Mouse (Mus musculus) adrenal gland, adult 8-10 months (tissue): Measurements from ENCODE around the gene Gm44502. TPM values are rescaled to one million over a fixed set of nuclear protein-coding genes. Genes with fewer than 3 reads are reported as not detected.

ENCODE experiments used
- DNase-seq: peaks from one replicate; pipeline ENCODE4 v3.0.0; 2022
- total RNA-seq, 4 experiments: library from RNA; stranded (reverse); gene quantifications; 2 replicates each; pipeline ENCODE4 v1.2.4; 2022

The Gm44502 gene
- total RNA-seq, 4 experiments from 2014 or later = 1.2 to 1.5 TPM; not detected in 2

DNA sequence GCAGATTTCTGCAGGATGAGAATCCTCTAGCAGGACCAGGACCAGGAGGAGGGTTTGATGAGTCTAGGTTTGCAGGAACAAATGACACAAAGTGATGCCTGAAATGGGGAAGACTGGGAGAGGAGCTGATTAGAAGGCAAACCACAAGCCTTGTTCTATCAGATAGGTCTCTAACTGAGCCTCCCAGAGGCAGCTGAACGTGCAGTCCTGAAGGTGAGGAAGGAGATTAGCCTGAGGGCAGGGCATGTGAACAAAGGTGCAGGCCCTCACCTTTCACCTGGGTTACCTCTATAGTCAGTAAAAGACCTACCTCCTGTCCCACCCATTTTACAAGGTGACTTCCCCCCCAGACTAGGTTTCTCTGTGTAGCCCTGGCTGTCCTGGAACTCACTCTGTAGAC, 29.8 kb downstream of the Gm44502 start:
- DNase-seq = no peak

DNA sequence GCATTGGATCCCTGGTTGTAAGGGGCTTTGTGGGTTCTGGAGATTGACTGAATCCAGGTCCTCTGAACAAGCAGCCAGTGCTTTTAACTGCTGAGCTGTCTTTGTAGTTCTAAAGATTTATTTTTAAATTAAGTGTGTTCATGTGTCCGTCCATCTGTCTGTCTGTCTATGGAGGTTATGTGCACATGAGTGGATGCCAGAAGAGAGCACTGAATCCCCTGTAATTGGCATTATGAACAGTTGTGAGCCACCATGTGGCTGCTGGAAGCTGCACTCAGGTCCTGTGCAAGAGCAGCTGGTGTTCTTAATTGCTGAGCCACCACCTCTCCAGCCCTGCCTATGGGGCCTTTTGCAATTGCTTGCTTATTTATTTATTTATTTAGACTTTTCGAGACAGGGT, 31.4 kb downstream of the Gm44502 start:
- no peak for DNase-seq

DNA sequence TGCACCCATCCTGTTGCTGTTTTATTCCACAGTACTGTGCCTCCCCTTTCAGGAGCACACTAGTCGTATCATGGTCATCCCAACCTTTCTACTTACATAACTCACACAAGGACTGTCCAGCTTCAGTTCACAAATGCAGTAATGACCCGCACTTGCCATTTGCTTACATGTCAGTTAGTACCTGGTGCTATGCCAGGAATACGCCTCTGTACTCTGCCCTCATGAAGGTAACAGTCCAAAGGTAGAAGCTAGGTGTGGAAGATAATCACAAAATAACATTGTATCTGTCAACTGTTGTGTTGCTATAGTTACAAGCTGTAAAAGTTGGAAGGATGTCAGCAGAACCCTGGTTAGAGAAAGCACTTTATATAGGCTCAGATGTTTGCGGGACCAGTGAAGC, 32.6 kb downstream of the Gm44502 start:
- no peak for DNase-seq

DNA sequence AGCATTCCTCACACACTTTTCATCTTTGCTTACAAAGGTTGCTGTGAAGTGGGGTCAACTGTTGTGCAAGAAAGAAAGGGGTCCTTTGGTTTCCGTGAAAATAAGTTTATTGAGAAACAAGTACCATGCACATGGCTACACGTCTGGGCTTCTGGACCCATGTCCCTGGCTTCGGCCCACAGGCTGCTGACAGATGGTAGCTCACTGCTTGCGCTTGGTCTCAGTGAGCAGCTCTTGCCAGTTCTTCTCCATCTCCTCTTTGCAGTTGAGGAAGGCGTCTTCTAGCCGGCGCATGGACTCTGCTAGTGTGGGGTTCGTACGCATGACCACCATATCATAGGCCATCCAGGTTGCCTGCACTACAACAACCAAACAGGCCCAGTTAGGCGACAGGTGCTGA, 39.4 kb downstream of the Gm44502 start:
- no peak for DNase-seq

DNA sequence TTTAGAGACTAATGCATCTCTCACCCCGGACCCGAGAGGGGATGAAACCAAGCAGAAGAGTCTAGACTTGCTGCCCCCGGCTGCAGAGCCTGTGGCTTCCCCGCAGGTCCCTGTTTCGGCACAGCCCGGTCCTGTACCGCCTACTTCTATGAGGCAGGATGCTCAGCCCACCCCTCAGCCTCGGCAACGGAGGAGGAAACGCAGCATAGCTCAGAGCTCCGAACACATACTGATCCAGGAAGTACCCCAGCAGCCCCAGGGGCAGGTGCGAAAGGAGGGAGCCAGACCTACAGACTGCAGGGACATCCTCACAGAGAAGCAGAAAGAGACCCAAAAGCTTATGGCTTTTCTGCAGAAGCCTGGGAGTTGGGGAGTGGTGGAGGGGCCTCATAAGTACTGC, 42.4 kb downstream of the Gm44502 start:
- no peak for DNase-seq

DNA sequence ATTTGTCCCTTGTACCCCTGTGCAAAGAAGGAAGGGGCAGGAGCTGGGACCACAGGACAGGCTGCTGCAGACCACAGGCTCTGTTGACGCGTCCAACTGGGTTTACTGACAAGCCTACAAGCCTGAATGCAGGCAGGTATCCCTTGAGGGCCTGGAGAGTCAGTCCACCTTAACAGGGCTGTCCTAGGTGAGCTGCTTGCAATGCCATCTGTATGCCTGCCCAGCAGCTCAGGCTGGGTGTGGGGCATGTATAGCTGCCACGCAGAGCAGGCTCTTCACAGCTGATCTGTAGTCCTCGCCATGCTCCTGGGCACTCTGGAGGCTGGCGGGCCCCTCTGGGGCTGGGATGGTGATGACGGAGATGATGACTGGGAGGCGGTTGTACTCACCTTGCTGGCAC, 44.9 kb downstream of the Gm44502 start, which contains the start of gene Klhdc7b:
Klhdc7b (plus strand) TSS at position 301 of the 400 bp plus-strand sequence.
- DNase-seq = no peak

DNA sequence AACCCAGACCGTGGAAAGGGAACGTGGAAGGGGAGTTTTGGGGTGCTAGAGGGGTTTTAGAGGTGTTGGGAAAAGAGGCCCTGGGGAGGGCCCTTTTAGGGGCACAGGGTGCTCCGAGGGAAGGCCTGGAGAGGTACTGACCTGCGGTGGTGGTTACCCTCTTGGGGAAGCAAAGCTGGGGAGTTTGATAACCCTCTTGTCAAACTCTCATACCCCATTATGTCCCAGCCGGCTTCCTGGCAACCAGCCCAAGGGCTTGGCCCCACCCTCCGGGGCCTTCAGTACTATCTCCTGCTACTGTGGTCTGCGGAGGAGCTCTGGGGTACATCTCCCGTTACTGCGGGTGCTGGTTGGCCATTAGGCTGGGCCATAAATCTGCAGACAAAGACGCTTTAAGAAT, 50.1 kb downstream of the Gm44502 start:
- DNase-seq = no peak

DNA sequence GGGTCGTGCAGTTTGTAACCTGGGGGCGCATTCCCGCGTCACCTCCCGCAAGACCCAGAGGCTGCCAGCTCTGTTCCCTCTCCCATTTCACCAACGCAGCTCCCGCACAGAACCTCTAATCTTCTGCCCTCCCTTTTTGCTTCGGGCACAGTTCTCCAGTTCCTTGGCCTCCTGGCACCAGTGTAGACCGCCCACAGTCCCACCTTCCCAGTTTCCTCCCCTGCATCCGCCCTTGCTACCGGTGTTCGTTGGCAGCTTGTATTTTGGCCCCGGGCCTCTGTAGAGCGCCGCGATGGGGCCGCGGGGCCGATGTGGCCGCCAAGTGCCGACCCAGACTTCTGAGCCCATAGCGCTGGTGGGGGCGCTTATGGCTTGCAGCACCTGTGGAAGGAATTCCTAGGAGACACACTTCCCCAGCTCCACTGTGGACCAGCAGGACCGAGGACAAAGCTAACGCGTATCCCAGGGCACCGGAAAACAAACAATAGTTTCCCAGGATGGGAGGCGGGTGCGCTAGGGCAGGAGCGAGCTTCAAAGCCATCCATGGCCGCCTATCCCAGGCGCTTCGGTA, 50.6 kb downstream of the Gm44502 start, which contains the start of gene Odf3b:
Odf3b (minus strand) TSS at position 452 of the 571 bp plus-strand sequence.
- no peak for DNase-seq

DNA sequence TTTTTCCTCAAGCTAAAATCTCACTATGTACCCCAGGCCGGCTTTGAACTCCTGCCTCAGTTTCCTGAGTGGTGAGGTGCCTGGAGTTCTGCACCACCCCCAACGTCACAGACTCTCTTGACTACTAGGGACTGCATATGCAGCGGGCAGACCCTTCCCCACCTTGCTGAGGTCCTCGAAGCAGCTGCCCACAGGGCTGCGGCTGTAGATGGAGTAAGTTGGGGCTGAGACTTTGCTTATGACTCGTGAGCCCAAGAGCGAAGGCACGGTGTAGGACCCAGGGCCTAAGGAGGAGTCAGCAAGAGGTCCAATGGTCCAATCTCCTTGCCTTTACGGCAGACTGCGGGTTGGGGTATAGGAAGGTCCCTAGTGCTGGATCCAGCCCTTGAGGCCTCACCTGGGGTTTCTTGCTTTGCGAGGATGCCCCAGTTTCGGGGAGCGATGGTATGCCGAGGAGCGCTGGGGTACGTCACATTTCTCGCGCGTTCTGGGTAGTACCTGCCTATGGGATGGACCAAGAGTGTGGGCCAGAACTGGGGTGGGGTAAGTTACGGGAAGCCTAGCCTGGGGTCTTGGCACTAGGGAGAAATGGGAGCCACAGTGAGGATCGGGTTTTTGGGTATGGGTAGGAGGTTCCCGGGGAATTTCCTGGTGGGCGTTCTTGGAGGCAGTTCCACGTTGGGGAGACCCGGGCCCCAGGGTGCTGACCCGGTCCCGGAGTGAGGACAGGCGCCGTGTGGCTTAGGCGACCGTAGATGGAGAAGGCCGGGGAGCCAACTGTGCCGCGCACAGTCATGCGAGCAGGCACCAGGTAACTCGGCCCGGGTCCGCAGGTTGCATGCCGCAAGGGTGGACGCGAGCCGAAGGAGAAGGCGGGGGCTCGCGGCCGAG, 51.3 kb downstream of the Gm44502 start:
- no peak for DNase-seq

DNA sequence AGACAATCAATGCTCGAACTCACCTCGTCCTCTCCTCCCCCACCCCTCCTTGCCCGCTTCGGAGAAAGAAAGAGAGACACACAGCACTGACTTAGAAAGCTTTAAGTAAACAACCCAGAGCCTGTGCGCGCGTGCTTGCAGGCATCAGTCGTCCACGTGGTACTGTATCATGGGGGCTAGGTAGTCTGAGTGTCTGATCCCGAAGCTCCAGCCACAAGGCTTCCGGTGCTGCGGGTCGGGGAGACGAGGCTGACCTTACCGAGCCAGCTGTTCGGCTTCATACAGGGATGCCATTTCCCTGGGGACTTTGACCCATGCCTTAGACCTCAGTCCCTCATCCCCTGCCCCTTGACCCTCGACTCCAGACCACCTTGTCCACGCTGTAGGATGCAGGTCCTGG, 52.1 kb downstream of the Gm44502 start:
- no peak for DNase-seq

DNA sequence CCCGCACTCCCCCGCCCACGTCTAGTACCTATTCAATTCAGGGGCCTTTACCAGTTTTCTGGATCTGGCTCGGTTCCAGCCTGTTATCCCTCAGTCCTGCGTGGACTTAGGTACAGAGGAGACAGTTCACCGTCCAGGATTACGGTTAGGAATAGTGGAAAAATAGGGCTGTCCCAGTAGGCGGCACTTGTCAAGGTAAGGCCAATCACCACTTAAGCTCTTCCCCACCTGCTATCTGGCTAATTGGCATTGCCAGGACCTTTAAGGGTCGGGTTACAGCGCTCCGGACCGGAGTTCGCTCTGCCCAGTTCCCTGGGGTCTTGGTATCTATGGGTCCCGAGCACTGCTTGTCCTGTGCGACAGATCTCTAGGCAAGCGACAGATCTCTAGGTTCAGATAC, 52.5 kb downstream of the Gm44502 start, which contains the start of gene Tymp:
Tymp (minus strand) TSS at position 83 of the 400 bp plus-strand sequence.
- no peak for DNase-seq

DNA sequence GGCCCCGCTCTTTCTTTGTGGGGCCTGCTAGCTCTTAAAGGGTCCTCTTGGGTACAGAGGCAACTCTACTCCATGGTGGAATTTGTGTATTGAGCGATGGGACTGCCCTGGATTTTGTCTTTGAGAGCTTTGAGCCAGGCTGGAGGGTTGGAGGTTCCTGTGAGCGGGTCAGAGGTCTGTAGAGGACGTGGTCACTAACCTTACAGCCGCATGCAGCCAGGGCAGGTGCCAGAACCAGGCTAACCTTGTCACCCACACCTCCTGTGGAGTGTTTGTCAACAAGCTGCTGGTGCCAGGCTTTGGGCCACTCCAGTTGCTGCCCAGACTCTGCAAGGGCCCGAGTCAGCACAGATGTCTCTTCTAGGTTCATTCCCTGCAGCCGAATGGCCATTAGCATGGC, 53.5 kb downstream of the Gm44502 start:
- DNase-seq = no peak

DNA sequence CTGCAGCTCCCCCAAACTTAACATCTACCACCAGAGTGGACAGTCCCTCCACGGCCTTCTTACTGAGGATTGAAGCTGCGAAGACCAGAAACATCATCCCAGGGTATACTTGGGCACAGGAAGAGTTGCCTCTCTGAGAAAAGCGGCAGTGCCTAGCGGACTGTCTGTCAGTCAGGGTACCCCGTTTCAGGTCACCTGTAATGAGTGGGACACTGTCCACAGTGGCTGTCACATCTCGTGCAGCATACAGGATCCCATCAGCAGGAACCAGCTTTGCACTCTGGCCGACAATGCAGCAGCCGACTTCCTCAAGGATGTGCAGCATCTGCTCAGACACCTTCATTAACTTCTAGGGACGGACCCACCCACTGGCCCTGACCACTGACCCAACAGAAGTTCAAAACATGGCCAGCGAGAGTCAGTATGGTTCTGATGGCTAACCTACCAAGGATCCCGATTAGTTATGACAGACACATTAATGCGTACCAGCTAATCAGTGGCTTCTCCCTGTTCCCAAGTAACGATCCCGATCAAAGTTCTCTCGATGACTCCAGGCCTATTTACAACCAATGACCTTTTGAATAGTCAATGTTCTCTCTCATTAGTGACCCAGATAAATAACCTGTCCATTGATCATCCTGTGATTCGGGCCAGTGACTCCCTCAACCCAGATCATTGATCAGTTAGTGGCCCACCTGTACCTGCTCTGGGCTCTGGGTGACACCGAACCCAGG, 54.5 kb downstream of the Gm44502 start:
- no peak for DNase-seq

DNA sequence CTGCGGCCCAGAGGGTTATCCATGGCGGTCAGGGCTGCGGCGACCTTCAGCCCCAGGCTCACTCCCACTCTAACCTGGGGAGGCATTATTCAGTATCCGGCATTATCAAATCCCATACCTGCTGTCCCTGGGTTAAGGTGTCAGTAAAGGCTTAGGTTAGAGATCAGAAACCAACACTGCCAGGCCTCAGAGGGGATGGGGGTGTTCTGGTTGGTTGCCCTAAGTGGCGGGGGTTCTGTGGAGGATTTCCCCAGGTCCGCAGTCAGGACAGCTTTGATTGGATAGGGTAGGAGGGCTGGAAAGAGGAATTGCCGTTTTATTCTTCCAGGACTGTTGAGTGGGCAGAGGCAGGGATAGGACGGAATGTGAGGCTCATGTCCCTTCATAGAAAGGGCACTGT, 55.2 kb downstream of the Gm44502 start:
- DNase-seq = no peak

DNA sequence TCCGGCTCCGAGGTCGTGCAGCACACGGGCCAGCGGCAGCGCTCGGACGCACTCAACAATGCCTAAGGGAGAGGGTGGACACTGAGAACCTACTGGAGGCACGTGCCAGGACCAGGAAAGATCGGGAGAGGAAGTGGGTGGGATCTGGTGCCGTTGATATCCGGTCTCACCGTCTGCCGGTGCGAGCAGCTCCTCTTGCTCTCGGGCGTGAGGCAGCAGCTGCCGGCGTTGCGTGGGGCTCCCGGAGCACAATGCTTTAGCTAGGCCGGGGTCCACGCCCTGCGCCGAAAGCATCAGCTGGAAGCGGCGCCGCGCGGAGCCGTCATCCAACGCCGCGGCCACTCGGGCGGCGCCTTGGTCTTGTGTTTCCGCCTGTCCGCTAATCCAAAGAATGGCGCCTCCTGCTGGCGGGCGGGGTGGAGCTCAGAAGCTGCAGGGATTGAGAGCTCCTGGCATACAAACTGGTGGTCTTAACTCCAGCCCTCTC, 55.7 kb downstream of the Gm44502 start, which contains the start of gene Sco2:
Sco2 (minus strand) TSS at position 85 of the 487 bp plus-strand sequence.
- peak; percentile 86 for DNase-seq

DNA sequence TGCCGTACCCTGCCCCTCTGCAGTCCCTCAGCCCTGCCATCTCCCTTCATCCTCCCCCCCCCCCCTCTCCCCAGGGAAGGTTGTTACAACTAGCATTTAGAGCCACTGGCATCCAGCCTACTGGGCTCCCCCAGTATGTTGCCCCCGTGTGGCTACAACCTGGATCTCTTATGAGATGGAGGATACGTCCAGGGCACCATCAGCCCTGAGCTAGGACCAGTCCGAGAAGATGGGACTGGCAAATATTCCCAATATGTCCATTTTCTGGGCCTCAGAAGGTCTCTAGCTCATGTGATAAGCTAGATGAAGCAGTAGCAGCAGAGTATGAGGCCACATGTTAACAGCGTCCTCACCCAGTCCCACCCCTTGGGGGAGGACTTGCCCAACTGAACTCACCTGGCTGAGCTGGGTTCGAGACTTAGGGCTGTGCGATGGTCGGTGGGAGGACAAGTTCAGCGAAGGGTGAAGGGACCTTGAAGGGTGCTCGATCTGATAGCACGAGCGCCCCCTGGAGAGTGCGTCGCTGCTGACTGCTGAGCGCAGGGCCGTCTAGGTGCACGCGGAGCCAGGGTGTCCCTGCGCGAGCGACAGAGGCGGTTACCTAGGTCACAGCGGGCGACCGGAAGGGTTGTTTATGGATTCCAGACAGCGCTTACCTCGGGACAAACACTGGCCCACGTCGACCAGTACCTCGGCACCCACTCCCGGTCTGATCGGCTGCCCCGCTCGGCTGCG, 56.3 kb downstream of the Gm44502 start:
- DNase-seq = peak; percentile 83

DNA sequence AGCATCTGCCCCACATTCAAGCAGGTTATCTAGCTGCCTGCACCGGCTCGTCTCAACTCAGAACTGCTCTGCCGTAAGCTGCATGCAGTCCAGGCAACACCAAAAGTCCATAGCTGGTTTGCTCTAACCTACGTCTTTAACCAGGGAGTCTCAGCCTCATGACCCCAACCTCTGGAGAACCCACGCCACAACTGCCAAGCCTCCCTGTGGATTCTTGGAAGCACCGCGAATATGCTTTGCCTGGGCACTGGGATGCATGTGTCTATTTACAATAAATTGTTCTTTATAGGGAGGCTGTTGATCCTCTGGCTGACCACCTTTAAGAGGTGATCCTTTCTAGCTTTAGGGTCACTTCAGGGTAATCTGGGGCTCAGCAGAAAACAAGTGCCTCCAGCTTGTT, 57.0 kb downstream of the Gm44502 start:
- DNase-seq = no peak

DNA sequence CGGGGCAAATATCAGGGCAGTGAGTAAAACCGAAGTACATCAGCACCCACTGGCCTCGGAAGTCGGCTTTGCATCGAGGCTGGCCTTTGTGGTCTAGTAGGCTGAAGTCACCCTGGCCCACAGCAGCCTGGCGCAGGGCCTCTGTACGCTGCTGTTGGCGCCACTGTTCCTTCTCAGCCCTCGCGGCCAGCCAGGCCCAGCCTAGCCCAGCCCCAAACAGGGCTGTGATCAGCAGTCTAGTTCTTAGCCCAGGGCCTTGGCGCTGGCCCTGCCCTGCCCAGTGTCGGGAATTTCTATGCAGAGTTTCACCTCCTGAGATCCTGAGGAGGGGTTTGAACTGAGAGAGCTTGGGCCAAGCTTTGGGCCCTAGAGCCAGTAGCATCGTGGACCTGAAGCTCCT, 57.4 kb downstream of the Gm44502 start:
- no peak for DNase-seq
